8 mouse cellular contexts compared by ENCODE assay signal in genomic region chr9:14512633-14513445, GRCm38 (mm10). TPM values are rescaled to one million over a fixed set of nuclear protein-coding genes. Genes with fewer than 3 reads are reported as not detected.
DNase-seq lines count a peak whose midpoint lies in the region; ATAC-seq and TF ChIP-seq lines count a peak whose summit lies in the region.

No protein-coding gene starts in this region.

- intact Hi-C loops in heart, postnatal 36 days (cut with DNase I) = loop anchor here (2.0 to 10.0 kb wide), 2 partner anchors 186 to 502 kb away; no protein-coding TSS in a partner anchor

- TF ChIP-seq EP300 in CH12.LX (IDR thresholded peaks at IDR 0.05; ENCODE audit: low read length) (no peak), MEL (IDR thresholded peaks at IDR 0.05; ENCODE audit: low read depth in 1 of 2, low read length in 2 of 2) (no peak)
- no peak for TF ChIP-seq EP300 in stomach, postnatal 0 days (optimal IDR thresholded peaks at IDR 0.05)

- no peak overlapping the region for H3K9ac ChIP-seq in CH12.LX (ENCODE audit: insufficient read depth, low read depth)
- H3K9ac ChIP-seq in MEL (ENCODE audit: control insufficient read depth, low read depth, low read length, poor library complexity, severe bottlenecking) = no peak overlapping the region
- no peak overlapping the region for H3K9ac ChIP-seq in stomach, postnatal 0 days (ENCODE audit: low read length)

- H3K27me3 ChIP-seq in CH12.LX (replicated peaks) = no peaks in the 10 kb centered on the region
- no peaks in the 10 kb centered on the region for H3K27me3 ChIP-seq in MEL (ENCODE audit: control insufficient read depth in 1 of 2, insufficient read depth in 2 of 2, low read length in 2 of 2)
- H3K27me3 ChIP-seq in embryonic facial prominence, embryonic 10.5 days (replicated peaks; ENCODE audit: low read depth, poor library complexity, severe bottlenecking) = no peaks in the 10 kb centered on the region
- H3K27me3 ChIP-seq in stomach, postnatal 0 days (ENCODE audit: control insufficient read depth, insufficient read depth, low read length) = no peaks in the 10 kb centered on the region

- DNase-seq in CH12.LX (ENCODE audit: extremely low read depth) = peak; percentile 13
- peak; percentile 65 for DNase-seq in MEL (ENCODE audit: low read depth, low spot score)
- peak; percentile 57 for DNase-seq in embryonic facial prominence, embryonic 10.5 days (ENCODE audit: low spot score)
- peak; percentile 17 to 18 for DNase-seq in heart, postnatal 36 days
- DNase-seq in left cerebral cortex, adult 18-20 months (ENCODE audit: low spot score in 2 of 2) = peak; percentile 36 to 55
- DNase-seq in stomach, postnatal 0 days (ENCODE audit: low spot score) = peak; percentile 61
- no peak for DNase-seq in natural killer cell, adult 2 months (ENCODE audit: low spot score in 2 of 2)

- dilution Hi-C loops in CH12.LX (cut with MboI; ENCODE audit: extremely low pct_ligation_motif_present, extremely low pct_unique_long_range_greater_than_20kb, low sequenced_read_pairs) = no loop called here

- TF ChIP-seq POLR2A in CH12.LX (IDR thresholded peaks at IDR 0.05; ENCODE audit: low read depth, low read length) (no peak), MEL (IDR thresholded peaks at IDR 0.05; ENCODE audit: control insufficient read depth in 1 of 2, insufficient read depth in 1 of 2, low read depth in 1 of 2, low read length in 2 of 2, poor library complexity in 1 of 2) (peak in 1 of 2 experiments; percentile 18; a peak in 2 of 4 replicates)

- ATAC-seq in megakaryocyte-erythroid progenitor cell, adult 5-6 weeks (replicated peaks; ENCODE audit: low FRiP score, low TSS enrichment, poor library complexity, severe bottlenecking) = peak; percentile 49; the same call in 1 of the 2 replicates
- peak; percentile 73 for ATAC-seq in stomach, postnatal 0 days (ENCODE audit: low FRiP score, low TSS enrichment)

- H3K9me3 ChIP-seq in CH12.LX (replicated peaks; ENCODE audit: low read length) (no peaks in the 10 kb centered on the region), MEL (replicated peaks; ENCODE audit: insufficient read depth, low read length) (no peaks in the 10 kb centered on the region)
- no peaks in the 10 kb centered on the region for H3K9me3 ChIP-seq in embryonic facial prominence, embryonic 10.5 days
- no peaks in the 10 kb centered on the region for H3K9me3 ChIP-seq in stomach, postnatal 0 days (ENCODE audit: control insufficient read depth, low read length)

- TF ChIP-seq RAD21 in CH12.LX (IDR thresholded peaks at IDR 0.05; ENCODE audit: low read depth, low read length) (peak; percentile 35), MEL (IDR thresholded peaks at IDR 0.05; ENCODE audit: low read depth, low read length) (peak; percentile 88)

- WGBS in embryonic facial prominence, embryonic 10.5 days = 76% methylated on average over 9 of the region's 9 CpGs
- WGBS in stomach, postnatal 0 days = 63% methylated on average over 9 of the region's 9 CpGs

- H3K4me2 ChIP-seq in CH12.LX (ENCODE audit: insufficient read depth, low read depth, poor library complexity, severe bottlenecking) = no peak overlapping the region
- H3K4me2 ChIP-seq in stomach, postnatal 0 days (replicated peaks; ENCODE audit: low read depth) = no peak overlapping the region

- H3K36me3 ChIP-seq in CH12.LX (replicated peaks in 1 of 2; ENCODE audit: control insufficient read depth in 1 of 2, insufficient read depth in 1 of 2, low read length in 1 of 2) (peaks cover 37 to 64% of the 10 kb centered on the region in 2 experiments), MEL (ENCODE audit: control insufficient read depth in 1 of 2, insufficient read depth in 2 of 2, low read length in 2 of 2) (peaks cover 0 to 18% of the 10 kb centered on the region in 2 experiments; a peak in 2 of 4 replicates)
- peaks cover 43% of the 10 kb centered on the region for H3K36me3 ChIP-seq in embryonic facial prominence, embryonic 10.5 days (replicated peaks)
- H3K36me3 ChIP-seq in stomach, postnatal 0 days (ENCODE audit: control insufficient read depth, insufficient read depth, low read length) = peaks cover 14% of the 10 kb centered on the region

- H3K27ac ChIP-seq in CH12.LX (ENCODE audit: insufficient read depth, low read depth) = no peak overlapping the region
- H3K27ac ChIP-seq in MEL (ENCODE audit: control insufficient read depth, low read depth, low read length) = no peak overlapping the region
- H3K27ac ChIP-seq in embryonic facial prominence, embryonic 10.5 days (replicated peaks) = no peak overlapping the region
- 0 out of 2 replicates have a peak overlapping the region, but pooled peaks have one; percentile 24 for H3K27ac ChIP-seq in stomach, postnatal 0 days (replicated peaks)

- H3K79me2 ChIP-seq in CH12.LX (replicated peaks; ENCODE audit: control insufficient read depth, extremely low read depth, insufficient read depth, poor library complexity, severe bottlenecking) = no peaks in the 10 kb centered on the region
- H3K79me2 ChIP-seq in MEL (ENCODE audit: control insufficient read depth, insufficient read depth, low read length, poor library complexity) = no peaks in the 10 kb centered on the region

- H3K4me1 ChIP-seq in CH12.LX (ENCODE audit: control insufficient read depth in 1 of 2, insufficient read depth in 2 of 2) (no peaks in the 10 kb centered on the region), MEL (ENCODE audit: control insufficient read depth in 1 of 2, insufficient read depth in 2 of 2, low read length in 2 of 2) (no peaks in the 10 kb centered on the region)
- no peaks in the 10 kb centered on the region for H3K4me1 ChIP-seq in embryonic facial prominence, embryonic 10.5 days
- H3K4me1 ChIP-seq in stomach, postnatal 0 days (replicated peaks; ENCODE audit: control insufficient read depth, insufficient read depth) = no peaks in the 10 kb centered on the region

- TF ChIP-seq CTCF in CH12.LX (conservative IDR thresholded peaks at IDR 0.05 in 1 of 2, IDR thresholded peaks at IDR 0.05 in 1 of 2; ENCODE audit: low read depth in 2 of 2, low read length in 2 of 2) = peak in 1 of 2 experiments; percentile 51; a peak in 2 of 4 replicates
- TF ChIP-seq CTCF in MEL (IDR thresholded peaks at IDR 0.05 in 2 of 3, conservative IDR thresholded peaks at IDR 0.05 in 1 of 3; ENCODE audit: control insufficient read depth in 1 of 3, insufficient read depth in 1 of 3, low read depth in 2 of 3, low read length in 3 of 3, poor library complexity in 1 of 3, severe bottlenecking in 1 of 3) = peak; percentile 74 to 88 (median 82)
- peak; percentile 89 for TF ChIP-seq CTCF in stomach, postnatal 0 days (IDR thresholded peaks at IDR 0.05; ENCODE audit: low read depth)

- H3K4me3 ChIP-seq in CH12.LX (replicated peaks in 1 of 3; ENCODE audit: low read depth in 2 of 3, low read length in 2 of 3, poor library complexity in 1 of 3) = no peak overlapping the region
- no peak overlapping the region for H3K4me3 ChIP-seq in MEL (ENCODE audit: control insufficient read depth in 1 of 2, insufficient read depth in 1 of 2, low read depth in 2 of 2, low read length in 2 of 2)
- no peak overlapping the region for H3K4me3 ChIP-seq in embryonic facial prominence, embryonic 10.5 days
- H3K4me3 ChIP-seq in stomach, postnatal 0 days (ENCODE audit: low read depth, low read length) = no peak overlapping the region

- in situ Hi-C loops in CH12.LX (cut with MboI; ENCODE audit: low pct_ligation_motif_present, low pct_unique_long_range_greater_than_20kb, low sequenced_read_pairs) = no loop called here

TF ChIP-seq in CH12.LX, 34 proteins besides CTCF, POLR2A, EP300 and RAD21:
- TF ChIP-seq MAFK (IDR thresholded peaks at IDR 0.05; ENCODE audit: insufficient replicate concordance, low read length) (no peak), SMC3 (IDR thresholded peaks at IDR 0.05; ENCODE audit: low read depth, low read length) (peak; percentile 28)

TF ChIP-seq in MEL, 35 proteins besides CTCF, POLR2A, EP300 and RAD21:
- peak; percentile 93 for TF ChIP-seq SMC3 (IDR thresholded peaks at IDR 0.05; ENCODE audit: low read depth, low read length)
- TF ChIP-seq POLR2AphosphoS2 (IDR thresholded peaks at IDR 0.05; ENCODE audit: low read length) = peak; percentile 60; the same call in 1 of the 2 replicates
- TF ChIP-seq ZC3H11A (IDR thresholded peaks at IDR 0.05; ENCODE audit: low read depth, low read length) = peak; percentile 84
- TF ChIP-seq CHD1 (IDR thresholded peaks at IDR 0.05; ENCODE audit: low read depth, low read length) = no peak
- 0 out of 2 replicates have a peak, but pooled peaks have one; percentile 13 for TF ChIP-seq SIN3A (IDR thresholded peaks at IDR 0.05; ENCODE audit: low read length)
- TF ChIP-seq ZKSCAN1 (IDR thresholded peaks at IDR 0.05; ENCODE audit: low read depth, low read length) = no peak
- TF ChIP-seq MYC (IDR thresholded peaks at IDR 0.05; ENCODE audit: low read depth, low read length) = 0 out of 2 replicates have a peak, but pooled peaks have one; percentile 44

RNA-seq across cellular contexts. Expression of gene Cwc15, which starts 12.4 kb away (rescaled TPM):
- total RNA-seq in CH12.LX (2012; rRNA removed) = 107 and 125 TPM in 2 replicates
- total RNA-seq in CH12.LX (2014; rRNA removed) = 190 and 230 TPM in 2 replicates
- polyA plus RNA-seq in CH12.LX (2012; ENCODE audit: insufficient read length, low read depth) = 221 and 276 TPM in 2 replicates
- total RNA-seq in MEL (2012; rRNA removed) = 326 and 331 TPM in 2 replicates
- 100 to 1,000 TPM; 196 to 562 TPM for polyA plus RNA-seq in MEL (2012; ENCODE audit: insufficient read depth in 1 of 2, insufficient read length in 2 of 2, low read depth in 1 of 2, low replicate concordance in 2 of 2, missing spikeins in 1 of 2)
- polyA plus RNA-seq in embryonic facial prominence, embryonic 10.5 days (2016; fragmentation: Nextera tagmentation; extraction: Ambion mirVana) = 174 and 178 TPM in 2 replicates
- 10 to 100 TPM; 68.5 to 72.9 TPM for total RNA-seq in heart, postnatal 36 days (2021)
- total RNA-seq in left cerebral cortex, adult 18-20 months (2021) = 10 to 100 TPM; 81.9 to 84.9 TPM
- total RNA-seq in megakaryocyte-erythroid progenitor cell, adult 5-6 weeks (2014; fragmentation: Nextera tagmentation) = 161 and 192 TPM in 2 replicates
- total RNA-seq in megakaryocyte-erythroid progenitor cell, adult 5-6 weeks (2017) = 286 and 287 TPM in 2 replicates
- 115 and 120 TPM in 2 replicates for polyA plus RNA-seq in stomach, postnatal 0 days (2015; fragmentation: Nextera tagmentation; extraction: Ambion mirVana)

RNA-seq across cellular contexts. Expression of gene Kdm4d, which starts 12.6 kb away (rescaled TPM):
- total RNA-seq in CH12.LX (2012; rRNA removed) (0.08 and 0.21 TPM in 2 replicates), CH12.LX (2014; rRNA removed) (0.27 and 0.28 TPM in 2 replicates), MEL (2012; rRNA removed) (0.56 and 0.58 TPM in 2 replicates)
- polyA plus RNA-seq in CH12.LX (2012; ENCODE audit: insufficient read length, low read depth) (0.30 and 0.37 TPM in 2 replicates), MEL (2012; ENCODE audit: insufficient read depth in 1 of 2, insufficient read length in 2 of 2, low read depth in 1 of 2, low replicate concordance in 2 of 2, missing spikeins in 1 of 2) (under 1 TPM in 1 of 2 experiments, not detected in 1; 0.40 TPM)
- polyA plus RNA-seq in embryonic facial prominence, embryonic 10.5 days (2016; fragmentation: Nextera tagmentation; extraction: Ambion mirVana) = 0.19 and 0.46 TPM in 2 replicates
- total RNA-seq in heart, postnatal 36 days (2021) = not detected
- 1 to 10 TPM; 1.5 to 1.9 TPM for total RNA-seq in left cerebral cortex, adult 18-20 months (2021)
- not detected in 2 replicates for total RNA-seq in megakaryocyte-erythroid progenitor cell, adult 5-6 weeks (2014; fragmentation: Nextera tagmentation)
- not detected in 2 replicates for total RNA-seq in megakaryocyte-erythroid progenitor cell, adult 5-6 weeks (2017)
- polyA plus RNA-seq in stomach, postnatal 0 days (2015; fragmentation: Nextera tagmentation; extraction: Ambion mirVana) = 0.16 and 0.21 TPM in 2 replicates

Comparison
In these comparisons a context has a peak if more than half of its experiments do, and no peak if none do; other contexts are left out.
1. DNase-seq: peak in CH12.LX (single experiment), MEL (single experiment), embryonic facial prominence, embryonic 10.5 days (single experiment), heart, postnatal 36 days (2 of 2), left cerebral cortex, adult 18-20 months (2 of 2) and stomach, postnatal 0 days (single experiment); none in natural killer cell, adult 2 months (0 of 2).
2. Of the 35 proteins assayed by ChIP-seq in both MEL and CH12.LX: peak only in MEL: MYC, POLR2AphosphoS2, SIN3A and ZC3H11A; only in CH12.LX: none; in both: RAD21 and SMC3; in neither: 27; mixed calls (peak in some experiments, not most) for 2.